Comparison of ENCODE assay signal across 8 mouse cellular contexts in the genomic region with DNA sequence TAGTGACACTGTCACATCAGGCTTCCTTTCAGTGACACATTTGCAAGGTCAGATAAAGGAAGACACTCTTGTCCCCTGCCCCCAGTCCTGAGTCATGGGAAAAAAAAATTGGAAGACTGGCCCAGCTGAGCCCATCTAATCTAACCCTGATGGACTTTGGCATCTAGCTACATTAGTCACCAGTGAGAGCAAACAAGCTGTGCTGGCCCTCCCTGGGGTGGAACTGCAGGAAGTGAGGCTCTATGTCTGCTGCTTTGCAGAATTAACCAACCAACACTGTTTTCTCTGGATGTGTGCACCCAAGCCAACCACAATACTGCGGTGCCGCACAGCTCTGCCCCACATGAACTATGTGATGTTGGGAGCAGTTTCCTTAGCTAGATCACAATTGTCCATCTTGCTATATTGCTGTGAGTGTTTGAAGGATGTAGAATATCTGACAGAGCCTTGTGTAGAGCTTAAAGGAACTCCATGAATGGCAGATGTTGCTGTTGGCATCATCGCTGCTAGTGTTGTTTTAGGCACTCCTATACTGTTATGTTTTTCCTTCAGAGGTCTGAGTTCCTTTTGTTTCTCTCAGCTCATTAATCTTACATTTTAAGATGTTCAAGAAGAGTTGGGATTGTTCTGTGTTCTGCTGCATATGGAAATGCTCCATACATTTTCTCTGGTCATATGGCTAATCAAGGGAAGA. TPM values are rescaled to one million over a fixed set of nuclear protein-coding genes. Genes with fewer than 3 reads are reported as not detected.
DNase-seq lines count a peak whose midpoint lies in the region; ATAC-seq and TF ChIP-seq lines count a peak whose summit lies in the region.

No protein-coding gene starts in this region.

- DNase-seq in lung, embryonic 14.5 days = no peak
- no peak for DNase-seq in lung, adult 2 months
- DNase-seq in kidney, postnatal 36 days = peak; percentile 67 to 88
- DNase-seq in stomach, postnatal 0 days (ENCODE audit: low spot score) = peak; percentile 84
- DNase-seq in forebrain, embryonic 11.5 days (ENCODE audit: low spot score) = no peak
- DNase-seq in MN1 (ENCODE audit: low spot score) = no peak

- no peak for TF ChIP-seq POLR2A in lung, adult 2 months (IDR thresholded peaks at IDR 0.05; ENCODE audit: borderline replicate concordance, extremely low read depth, low read depth, low read length)

- ATAC-seq in lung, embryonic 14.5 days (ENCODE audit: insufficient read depth) = peak; percentile 21; the same call in 1 of the 2 replicates
- ATAC-seq in heart, embryonic 14.5 days (ENCODE audit: insufficient number of reproducible peaks, insufficient read depth, low FRiP score, low read depth) = peak; percentile 66
- peak; percentile 99 for ATAC-seq in stomach, postnatal 0 days (ENCODE audit: low FRiP score, low TSS enrichment)
- ATAC-seq in forebrain, embryonic 11.5 days (replicated peaks; ENCODE audit: low FRiP score) = no peak
- no peak for ATAC-seq in monocyte, adult 5-6 weeks (replicated peaks; ENCODE audit: insufficient number of reproducible peaks, low FRiP score, low TSS enrichment, poor library complexity, severe bottlenecking)

- H3K4me3 ChIP-seq in lung, embryonic 14.5 days (ENCODE audit: low read depth, low read length) = no peak overlapping the region
- H3K4me3 ChIP-seq in lung, adult 2 months (replicated peaks; ENCODE audit: extremely low read depth, low read depth, low read length) = no peak overlapping the region
- H3K4me3 ChIP-seq in heart, embryonic 14.5 days (ENCODE audit: control insufficient read depth in 1 of 2, insufficient read depth in 1 of 2, low read depth in 1 of 2, low read length in 2 of 2) = no peak overlapping the region
- H3K4me3 ChIP-seq in stomach, postnatal 0 days (ENCODE audit: low read depth, low read length) = no peak overlapping the region
- H3K4me3 ChIP-seq in forebrain, embryonic 11.5 days (ENCODE audit: low read depth, low read length) = no peak overlapping the region

- 86% methylated on average over 3 of the region's 3 CpGs for WGBS in lung, embryonic 14.5 days
- 70% methylated on average over 3 of the region's 3 CpGs for WGBS in lung, adult 2 months
- 72% methylated on average over 3 of the region's 3 CpGs for WGBS in heart, embryonic 14.5 days
- 70% methylated on average over 3 of the region's 3 CpGs for WGBS in stomach, postnatal 0 days
- WGBS in forebrain, embryonic 11.5 days = 97% methylated on average over 3 of the region's 3 CpGs

- TF ChIP-seq CTCF in lung, embryonic 14.5 days (IDR thresholded peaks at IDR 0.05; ENCODE audit: low read depth) = no peak
- TF ChIP-seq CTCF in lung, adult 2 months (IDR thresholded peaks at IDR 0.05; ENCODE audit: insufficient read depth, low read length) = no peak
- no peak for TF ChIP-seq CTCF in stomach, postnatal 0 days (IDR thresholded peaks at IDR 0.05; ENCODE audit: low read depth)

- no peak for TF ChIP-seq EP300 in stomach, postnatal 0 days (optimal IDR thresholded peaks at IDR 0.05)

- H3K9ac ChIP-seq in lung, embryonic 14.5 days = no peak overlapping the region
- H3K9ac ChIP-seq in heart, embryonic 14.5 days (ENCODE audit: low read length) = no peak overlapping the region
- H3K9ac ChIP-seq in stomach, postnatal 0 days (ENCODE audit: low read length) = no peak overlapping the region
- H3K9ac ChIP-seq in forebrain, embryonic 11.5 days (ENCODE audit: low read length) = no peak overlapping the region

- 0 out of 2 replicates have a peak, but pooled peaks cover 3% of the 10 kb centered on the region for H3K4me1 ChIP-seq in lung, embryonic 14.5 days (ENCODE audit: insufficient read depth)
- peaks cover 15% of the 10 kb centered on the region for H3K4me1 ChIP-seq in lung, adult 2 months (ENCODE audit: control insufficient read depth, insufficient read depth, low read length)
- peaks cover 11 to 33% of the 10 kb centered on the region in 2 experiments for H3K4me1 ChIP-seq in heart, embryonic 14.5 days (ENCODE audit: control insufficient read depth in 2 of 2, insufficient read depth in 2 of 2, low read length in 2 of 2)
- 0 out of 2 replicates have a peak, but pooled peaks cover 4% of the 10 kb centered on the region for H3K4me1 ChIP-seq in stomach, postnatal 0 days (replicated peaks; ENCODE audit: control insufficient read depth, insufficient read depth)
- peaks cover 4% of the 10 kb centered on the region for H3K4me1 ChIP-seq in forebrain, embryonic 11.5 days (replicated peaks; ENCODE audit: control insufficient read depth, insufficient read depth, low read length)

- H3K27ac ChIP-seq in lung, embryonic 14.5 days (ENCODE audit: low read depth) = no peak overlapping the region
- H3K27ac ChIP-seq in heart, embryonic 14.5 days (replicated peaks in 1 of 2; ENCODE audit: control insufficient read depth in 1 of 2, insufficient read depth in 1 of 2, low read depth in 2 of 2, low read length in 2 of 2) = peak overlapping the region; percentile 8 to 26; a peak in 3 of 4 replicates
- H3K27ac ChIP-seq in stomach, postnatal 0 days (replicated peaks) = peak overlapping the region; percentile 70
- no peak overlapping the region for H3K27ac ChIP-seq in forebrain, embryonic 11.5 days (ENCODE audit: low read depth, low read length)

- H3K27me3 ChIP-seq in lung, embryonic 14.5 days (ENCODE audit: insufficient read depth, low read length) = no peaks in the 10 kb centered on the region
- no peaks in the 10 kb centered on the region for H3K27me3 ChIP-seq in heart, embryonic 14.5 days (ENCODE audit: control insufficient read depth, insufficient read depth, low read length)
- no peaks in the 10 kb centered on the region for H3K27me3 ChIP-seq in stomach, postnatal 0 days (ENCODE audit: control insufficient read depth, insufficient read depth, low read length)
- H3K27me3 ChIP-seq in forebrain, embryonic 11.5 days (ENCODE audit: control insufficient read depth, insufficient read depth, low read length) = no peaks in the 10 kb centered on the region

- no peaks in the 10 kb centered on the region for H3K9me3 ChIP-seq in lung, embryonic 14.5 days (ENCODE audit: low read depth, low read length)
- no peaks in the 10 kb centered on the region for H3K9me3 ChIP-seq in heart, embryonic 14.5 days (ENCODE audit: control insufficient read depth, low read length)
- H3K9me3 ChIP-seq in stomach, postnatal 0 days (ENCODE audit: control insufficient read depth, low read length) = no peaks in the 10 kb centered on the region
- no peaks in the 10 kb centered on the region for H3K9me3 ChIP-seq in forebrain, embryonic 11.5 days (ENCODE audit: control insufficient read depth, low read length)

- no peaks in the 10 kb centered on the region; the same call in 1 of the 2 replicates for H3K36me3 ChIP-seq in lung, embryonic 14.5 days (ENCODE audit: insufficient read depth)
- peaks cover 8% of the 10 kb centered on the region; the same call in 1 of the 2 replicates for H3K36me3 ChIP-seq in heart, embryonic 14.5 days (ENCODE audit: control insufficient read depth, insufficient read depth, low read length)
- peaks cover 2% of the 10 kb centered on the region; the same call in 1 of the 2 replicates for H3K36me3 ChIP-seq in stomach, postnatal 0 days (ENCODE audit: control insufficient read depth, insufficient read depth, low read length)
- H3K36me3 ChIP-seq in forebrain, embryonic 11.5 days (ENCODE audit: control insufficient read depth, insufficient read depth, low read length) = no peaks in the 10 kb centered on the region

- no peak overlapping the region for H3K4me2 ChIP-seq in lung, embryonic 14.5 days
- no peak overlapping the region for H3K4me2 ChIP-seq in heart, embryonic 14.5 days (ENCODE audit: low read length)
- H3K4me2 ChIP-seq in stomach, postnatal 0 days (replicated peaks; ENCODE audit: low read depth) = no peak overlapping the region
- no peak overlapping the region for H3K4me2 ChIP-seq in forebrain, embryonic 11.5 days (ENCODE audit: low read depth, low read length, severe bottlenecking)

RNA-seq across cellular contexts. Expression of gene Plxna2, which starts 42.6 kb away (rescaled TPM):
- 9.8 and 10.1 TPM in 2 replicates for polyA plus RNA-seq in lung, embryonic 14.5 days (2014; fragmentation: Nextera tagmentation; extraction: Ambion mirVana)
- 12.0 and 12.8 TPM in 2 replicates for polyA plus RNA-seq in lung, adult 2 months (2012; rRNA removed)
- polyA plus RNA-seq in heart, embryonic 14.5 days (2014; fragmentation: Nextera tagmentation; extraction: Ambion mirVana) = 6.5 and 6.9 TPM in 2 replicates
- 3.4 and 3.5 TPM in 2 replicates for polyA plus RNA-seq in stomach, postnatal 0 days (2015; fragmentation: Nextera tagmentation; extraction: Ambion mirVana)
- 19.0 and 22.5 TPM in 2 replicates for polyA plus RNA-seq in forebrain, embryonic 11.5 days (2014; fragmentation: Nextera tagmentation; extraction: Ambion mirVana)
- not detected in 3 replicates for total RNA-seq in monocyte, adult 5-6 weeks (2017)

Comparison
In these comparisons a context has a peak if more than half of its experiments do, and no peak if none do; other contexts are left out.
1. ATAC-seq: peak in lung, embryonic 14.5 days (single experiment), heart, embryonic 14.5 days (single experiment) and stomach, postnatal 0 days (single experiment); none in forebrain, embryonic 11.5 days (single experiment) and monocyte, adult 5-6 weeks (single experiment).
2. DNase-seq: peak in kidney, postnatal 36 days (2 of 2) and stomach, postnatal 0 days (single experiment); none in lung, embryonic 14.5 days (single experiment), lung, adult 2 months (single experiment), forebrain, embryonic 11.5 days (single experiment) and MN1 (single experiment).
3. H3K27ac ChIP-seq: peak in heart, embryonic 14.5 days (2 of 2) and stomach, postnatal 0 days (single experiment); none in lung, embryonic 14.5 days (single experiment) and forebrain, embryonic 11.5 days (single experiment).